Mouse (Mus musculus) layer of hippocampus, adult 18-20 months (tissue): Measurements from ENCODE around the gene Ttc34. TPM values are rescaled to one million over a fixed set of nuclear protein-coding genes. Genes with fewer than 3 reads are reported as not detected.

Experiments
- DNase-seq, 2 experiments: peaks; one replicate each; pipeline ENCODE4 v3.0.0; 2022; ENCODE audit warnings: low spot score in 2 of 2
- long read RNA-seq: library from polyadenylated mRNA; stranded (forward); transcript quantifications from one replicate; pipeline ENCODE4 v2.0.0, GENCODE M21; 2021
- total RNA-seq, 2 experiments: library from RNA; stranded (reverse); gene quantifications; 2 replicates each; pipeline ENCODE4 v1.2.3; 2021

Gene Ttc34
- total RNA-seq = 1 to 10 TPM; 3.1 to 3.3 TPM
- long read RNA-seq, full-length matches to known transcripts = 5 of 11 reads
- long read RNA-seq, partial matches to known transcripts = 2 of 11 reads
- long read RNA-seq, other reads (novel, unspliced or antisense) = 4 of 11 reads

DNA sequence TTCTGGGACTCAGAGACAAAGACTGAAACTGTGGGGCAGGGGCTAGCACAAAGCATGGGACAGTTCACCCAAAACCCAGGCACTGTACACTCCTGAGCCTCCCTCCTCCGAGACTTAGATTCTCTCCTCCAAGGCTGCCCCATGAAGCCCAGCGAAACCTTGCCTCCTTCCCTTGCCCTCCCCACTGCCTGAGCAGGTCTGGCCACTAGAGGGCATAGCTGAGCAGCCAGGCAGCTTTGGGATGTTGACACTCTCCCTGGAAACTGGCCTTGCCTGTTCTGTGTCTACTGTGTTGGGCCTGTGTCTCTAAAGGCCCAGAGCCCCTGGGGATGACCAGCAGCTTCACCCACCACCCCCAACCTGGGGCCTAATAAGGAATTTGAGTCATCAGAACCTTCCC lies at the start of gene Ttc34:
TSS of gene Ttc34 (plus strand) at position 290 of the 400 bp plus-strand sequence.
- peak; percentile 42 to 50 for DNase-seq

GRCm38 (mm10) chr4:154787960-154788702 lies 49.1 kb upstream of the Ttc34 start:
- DNase-seq = no peak

GRCm38 (mm10) chr4:154791894-154792293 lies 45.4 kb upstream of the Ttc34 start:
- no peak for DNase-seq

GRCm38 (mm10) chr4:154793499-154793898 lies 43.8 kb upstream of the Ttc34 start:
- no peak for DNase-seq

DNA sequence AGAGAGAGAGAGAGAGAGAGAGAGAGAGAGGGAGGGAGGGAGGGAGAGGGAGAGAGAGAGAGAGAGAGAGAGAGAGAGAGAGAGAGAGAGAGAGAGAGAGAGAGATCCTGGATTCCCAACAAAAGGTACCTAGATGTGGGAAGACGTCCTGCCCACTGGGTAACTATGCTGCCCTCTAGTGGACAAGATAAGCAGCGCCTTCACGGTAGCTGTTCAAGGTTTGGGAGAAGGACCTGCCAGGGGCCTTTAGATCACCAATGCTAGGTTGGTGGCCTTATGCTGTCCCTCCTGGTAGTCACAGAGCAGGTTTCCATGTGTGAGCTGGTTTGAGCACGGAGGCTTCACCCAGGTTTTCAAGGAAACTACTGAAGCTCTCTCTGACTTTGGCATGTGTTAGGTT lies 39.4 kb upstream of the Ttc34 start:
- peak; percentile 17 to 52 for DNase-seq

DNA sequence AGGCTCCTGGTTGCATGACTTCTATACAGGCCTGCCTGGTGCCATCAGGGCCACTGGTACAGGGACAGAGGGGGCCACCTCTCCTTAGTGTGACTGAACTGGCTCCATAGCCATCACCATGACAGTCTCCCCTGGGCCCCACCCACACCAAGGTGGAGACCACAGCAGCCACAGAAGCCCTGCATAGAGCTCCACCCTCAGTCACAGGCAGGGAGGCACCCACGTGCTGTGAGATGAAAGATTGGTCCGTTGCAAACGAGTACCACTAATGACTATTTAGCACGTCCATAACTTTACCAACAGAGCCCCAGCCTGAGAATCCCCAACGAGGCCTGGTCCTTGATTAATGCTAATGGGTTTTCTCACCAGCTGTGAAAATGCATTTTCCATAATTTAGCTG lies 36.7 kb upstream of the Ttc34 start:
- DNase-seq = no peak

GRCm38 (mm10) chr4:154802210-154802609 lies 35.0 kb upstream of the Ttc34 start:
- no peak for DNase-seq

DNA sequence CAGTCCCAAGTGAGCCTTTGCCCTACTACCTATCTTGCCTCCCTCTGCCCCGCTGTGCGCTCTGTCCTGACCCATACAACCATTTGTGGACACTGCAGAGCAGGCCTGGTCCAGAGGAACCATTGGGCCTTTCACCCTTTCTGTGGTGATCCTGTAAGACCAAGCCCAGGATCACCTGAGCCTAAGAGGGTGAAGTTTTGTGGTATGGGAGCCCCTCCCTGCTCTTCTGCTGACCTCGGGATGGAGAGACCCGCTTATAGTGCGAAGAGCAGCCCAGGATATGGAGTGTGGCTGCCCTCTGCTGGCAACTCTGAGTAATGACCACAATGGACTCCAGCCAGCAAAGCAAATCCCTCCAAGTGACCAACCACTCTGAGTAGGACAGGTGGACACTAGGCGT lies 11.6 kb upstream of the Ttc34 start:
- peak in 1 of 2 experiments; percentile 36 for DNase-seq

DNA sequence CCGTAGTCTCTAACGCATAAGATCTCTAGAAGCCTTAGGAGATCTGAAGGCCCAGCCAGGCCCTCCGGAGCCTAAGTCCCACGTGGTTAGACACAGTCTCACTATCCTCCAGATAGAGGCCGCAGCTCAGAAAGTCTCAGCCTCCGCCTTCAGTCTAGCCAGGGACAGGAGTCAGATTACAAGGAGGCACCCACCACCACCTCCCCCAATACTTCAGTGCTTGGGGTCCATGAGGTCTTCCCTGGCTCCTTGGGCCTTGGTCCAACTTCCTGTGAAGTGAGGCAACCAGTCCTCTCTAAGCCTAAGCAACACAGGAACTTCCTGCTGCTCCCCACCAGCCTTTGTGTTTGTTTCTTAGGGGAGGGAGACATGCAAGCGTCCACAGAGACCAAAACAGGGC lies 11.0 kb upstream of the Ttc34 start:
- no peak for DNase-seq

GRCm38 (mm10) chr4:154827181-154827580 lies 10.1 kb upstream of the Ttc34 start:
- peak; percentile 11 to 51 for DNase-seq

GRCm38 (mm10) chr4:154827861-154828610 lies 9.2 kb upstream of the Ttc34 start:
- DNase-seq = no peak

DNA sequence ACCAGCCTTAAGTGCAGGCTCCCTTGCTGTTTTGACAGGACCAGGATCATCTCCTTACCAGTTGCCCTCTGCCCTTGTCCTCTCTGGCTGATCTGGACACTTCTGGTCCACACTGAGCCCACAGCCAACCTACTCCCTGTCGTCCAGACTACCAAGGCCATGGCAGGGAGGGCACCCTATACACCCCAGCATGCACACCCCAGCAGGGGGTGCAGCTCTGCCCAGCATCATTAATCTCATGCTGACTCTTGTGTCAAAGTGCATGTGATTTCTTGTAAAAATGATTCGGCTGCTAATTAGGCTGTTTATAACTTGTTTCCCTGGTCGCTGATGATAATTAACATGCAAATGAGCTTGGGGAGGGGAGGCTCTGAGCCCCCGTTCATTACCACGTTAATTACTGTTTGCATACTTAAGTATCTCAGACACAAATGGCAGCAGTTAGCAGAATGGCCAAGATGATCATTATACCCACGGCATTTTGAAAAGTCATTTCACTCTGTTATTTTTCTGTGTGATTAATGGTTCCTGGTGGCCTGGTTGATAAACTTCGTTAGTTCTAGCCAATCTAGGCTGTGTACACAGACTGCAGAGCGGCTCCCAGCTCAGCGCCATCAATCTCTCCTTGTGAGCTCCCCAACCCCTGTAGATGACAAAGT lies 5.2 kb upstream of the Ttc34 start:
- DNase-seq = no peak

DNA sequence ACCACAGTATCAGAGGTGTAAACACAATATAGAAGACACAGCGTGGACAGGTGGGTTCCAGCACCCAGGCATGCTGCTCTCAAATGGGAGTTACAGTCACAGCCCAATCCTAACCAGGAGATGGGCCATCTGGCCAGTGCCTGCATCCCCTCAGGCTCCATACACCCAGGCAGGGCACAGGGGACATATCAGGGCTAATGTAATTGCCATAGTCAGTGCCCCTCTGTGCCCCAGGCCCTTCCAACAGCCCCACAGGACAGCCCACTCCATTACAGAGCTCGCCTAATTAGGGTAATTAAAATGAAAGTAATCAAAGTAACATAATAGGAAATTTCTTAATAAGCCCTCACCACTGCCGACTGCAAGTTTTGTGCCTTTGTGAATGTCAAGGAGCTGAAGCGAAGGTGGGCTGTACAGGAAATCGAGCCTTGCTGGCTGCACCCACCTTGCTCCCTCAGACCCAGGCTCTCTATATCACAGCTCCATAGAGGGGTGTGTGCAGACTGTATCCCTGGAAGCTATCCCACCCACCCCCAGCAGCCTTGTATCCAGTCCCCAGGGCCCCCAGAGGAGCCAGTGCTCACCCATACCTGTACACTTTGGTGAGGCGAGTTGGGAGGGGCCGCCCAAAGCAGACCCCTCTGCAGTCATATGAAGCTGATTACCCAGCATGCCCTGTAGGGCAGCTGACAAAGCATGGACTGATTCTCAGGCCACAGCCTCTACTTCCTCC lies 910 bp upstream of the Ttc34 start:
- DNase-seq = no peak

DNA sequence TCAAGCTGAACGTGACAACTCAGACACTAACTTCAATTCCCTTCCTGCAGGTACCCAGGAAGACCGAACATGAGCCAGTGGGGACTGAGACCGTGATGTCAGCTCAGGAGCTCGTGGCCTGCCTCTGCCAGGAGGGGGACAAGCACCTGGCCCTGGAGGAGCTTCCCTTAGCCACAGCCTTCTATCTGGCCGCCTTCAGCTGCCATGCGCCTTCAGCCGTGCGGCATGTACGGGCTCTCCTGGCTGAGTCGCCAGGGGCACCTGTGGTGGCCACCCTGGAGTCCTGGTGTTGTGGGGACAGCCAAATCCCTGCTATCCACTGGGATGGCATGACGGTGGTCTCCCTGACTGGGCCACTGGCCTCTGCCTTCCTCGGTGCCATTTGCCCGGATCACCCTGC lies 1.5 kb downstream of the Ttc34 start:
- no peak for DNase-seq

GRCm38 (mm10) chr4:154839406-154839805 lies 2.1 kb downstream of the Ttc34 start:
- no peak for DNase-seq

DNA sequence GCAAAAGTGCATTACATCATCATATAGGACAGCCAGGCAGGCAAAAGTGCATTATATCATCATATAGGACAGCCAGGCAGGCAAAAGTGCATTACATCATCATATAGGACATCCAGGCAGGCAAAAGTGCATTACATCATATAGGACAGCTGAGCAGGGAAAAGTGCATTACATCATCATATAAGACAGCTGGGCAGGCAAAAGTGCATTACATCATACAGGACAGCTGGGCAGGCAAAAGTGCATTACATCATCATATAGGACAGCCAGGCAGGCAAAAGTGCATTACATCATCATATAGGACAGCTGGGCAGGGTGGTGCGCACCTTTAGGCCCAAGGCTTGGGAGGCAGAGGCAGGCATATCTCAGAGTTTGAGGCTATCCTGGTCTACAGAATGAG lies 15.4 kb downstream of the Ttc34 start:
- DNase-seq = no peak

- DNase-seq = no peak
These were observed 16.6 kb downstream of the Ttc34 start for GRCm38 (mm10) chr4:154853881-154854280.

DNA sequence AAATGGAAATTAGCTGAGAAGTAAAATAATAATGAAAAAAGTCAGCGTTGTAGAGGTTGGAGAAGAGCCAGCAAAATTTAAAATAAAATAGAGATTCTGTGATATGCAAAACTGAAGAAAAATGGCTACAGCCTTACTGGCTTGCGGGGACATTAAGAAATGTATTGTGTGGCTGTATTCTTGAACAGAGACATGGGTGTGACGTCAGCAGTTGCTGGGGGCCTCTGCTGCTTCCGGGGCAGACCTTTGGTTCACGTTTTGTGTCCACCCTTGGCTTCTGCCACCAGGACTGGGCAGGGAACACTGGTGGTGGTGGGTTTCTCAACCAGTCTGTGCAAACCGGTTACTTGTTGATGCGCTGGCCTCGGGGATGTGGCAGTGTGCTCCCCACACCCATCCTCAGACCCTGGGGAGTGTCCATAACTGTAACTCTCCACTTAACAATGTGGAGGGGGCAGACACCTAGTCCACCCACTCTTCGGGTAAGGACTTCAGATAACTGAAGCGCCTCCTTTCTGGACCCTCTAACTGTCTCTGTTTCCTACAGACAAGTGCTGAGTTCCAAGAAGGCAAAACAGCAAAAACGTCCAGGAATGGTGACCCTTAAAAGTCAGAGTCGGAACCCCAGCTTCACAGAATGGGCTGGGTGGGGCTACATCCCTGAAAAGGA lies 17.6 kb downstream of the Ttc34 start:
- DNase-seq = no peak

- DNase-seq = peak; percentile 90 to 91
These were observed 18.6 kb downstream of the Ttc34 start for GRCm38 (mm10) chr4:154855721-154856479.

- DNase-seq = no peak
These were observed 19.2 kb downstream of the Ttc34 start for GRCm38 (mm10) chr4:154856480-154856837.
